Comparison of ENCODE assay signal across 8 mouse cellular contexts in genomic region chr19:34878603-34879541, GRCm38 (mm10). TPM values are rescaled to one million over a fixed set of nuclear protein-coding genes. Genes with fewer than 3 reads are reported as not detected.
DNase-seq lines count a peak whose midpoint lies in the region; ATAC-seq lines count a peak whose summit lies in the region.

Pank1 (minus strand) TSS chr19:34879455.

- intact Hi-C loops in left cerebral cortex, postnatal 10 days (cut with DNase I) = loop anchor here (5.0 kb wide), 1 partner anchor 52 kb away; no protein-coding TSS in a partner anchor

- peak; percentile 84 for DNase-seq in ZHBTc4 (ENCODE audit: low read depth, low spot score)
- peak; percentile 67 to 73 for DNase-seq in cerebellum, postnatal 36 days
- DNase-seq in gastrocnemius, postnatal 10 days = peak; percentile 63
- peak; percentile 62 to 82 for DNase-seq in left cerebral cortex, postnatal 10 days (ENCODE audit: extremely low spot score in 1 of 2, low spot score in 2 of 2)
- DNase-seq in right cerebral cortex, postnatal 36 days (ENCODE audit: low spot score in 2 of 2) = peak; percentile 62 to 73
- peak; percentile 64 to 71 for DNase-seq in urinary bladder, postnatal 4 days (ENCODE audit: low spot score in 2 of 2)

- peak; percentile 23 for ATAC-seq in inflammation-experienced regulatory T-cells, adult 6 months
- peak; percentile 27 for ATAC-seq in megakaryocyte progenitor cell, adult 5-6 weeks (replicated peaks; ENCODE audit: poor library complexity)

RNA-seq across cellular contexts. Expression of gene Pank1, which starts in this region (rescaled TPM):
- 1 to 10 TPM; 8.8 to 9.3 TPM for total RNA-seq in gastrocnemius, postnatal 10 days (2021)
- under 1 TPM; 0.35 to 0.83 (median 0.52) TPM for polyA plus RNA-seq in inflammation-experienced regulatory T-cells, adult 6 months (2017; shearing (Covaris generic))
- 10 to 100 TPM; 16.3 to 16.5 TPM for total RNA-seq in left cerebral cortex, postnatal 10 days (2021)
- 16.2 and 17.0 TPM in 2 replicates for total RNA-seq in megakaryocyte progenitor cell, adult 5-6 weeks (2015)
- 5.1 and 8.4 TPM in 2 replicates for total RNA-seq in megakaryocyte progenitor cell, adult 5-6 weeks (2017)

Comparison
In these comparisons a context has a peak if more than half of its experiments do, and no peak if none do; other contexts are left out.
1. Peak in every context shown above with its lines: DNase-seq and ATAC-seq.
2. Peak in ATAC-seq in inflammation-experienced regulatory T-cells, adult 6 months; RNA of the gene not detected or under 1 TPM.